Mouse (Mus musculus): ENCODE data around the gene Sema5a.

Gene Sema5a

DNA sequence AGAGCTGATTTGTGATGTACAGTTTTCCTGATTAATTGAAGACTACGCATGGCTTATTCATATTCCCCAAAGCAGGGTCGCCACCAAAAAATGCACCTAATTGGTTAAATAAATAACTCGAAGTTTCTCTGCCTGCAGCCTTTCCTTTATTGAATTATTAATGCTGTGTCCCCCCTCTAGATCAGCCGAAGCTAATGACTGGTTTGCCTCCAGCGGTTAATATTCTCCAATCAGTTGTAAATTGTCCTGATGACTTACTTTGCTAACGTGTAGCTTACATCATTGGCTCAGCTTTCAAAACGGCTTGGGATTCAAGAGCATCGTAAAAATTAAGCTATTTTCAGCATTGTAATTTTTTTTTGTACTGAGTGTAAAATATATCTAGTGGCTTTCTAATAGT is 66.7 kb downstream of the Sema5a start:
- no peak for DNase-seq

DNA sequence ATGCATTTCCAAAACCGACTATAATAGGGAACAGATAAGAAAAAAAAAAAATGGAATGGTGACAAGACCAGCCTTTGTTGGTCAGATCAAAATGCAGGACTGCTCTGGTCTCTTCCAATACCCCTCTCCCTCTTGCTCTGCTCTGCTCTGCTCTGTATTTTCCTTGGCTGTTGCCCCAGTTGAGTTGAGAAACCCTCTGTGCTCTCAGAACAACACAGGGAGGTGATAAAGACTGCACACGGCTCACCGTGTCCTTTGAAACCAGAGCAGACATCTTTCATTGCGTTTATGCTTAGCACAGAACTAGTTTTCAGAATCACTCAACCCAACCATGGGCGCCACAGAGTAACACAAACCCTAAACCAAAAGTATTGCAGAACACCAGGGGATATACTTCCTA is 72.5 kb downstream of the Sema5a start:
- DNase-seq = no peak

DNA sequence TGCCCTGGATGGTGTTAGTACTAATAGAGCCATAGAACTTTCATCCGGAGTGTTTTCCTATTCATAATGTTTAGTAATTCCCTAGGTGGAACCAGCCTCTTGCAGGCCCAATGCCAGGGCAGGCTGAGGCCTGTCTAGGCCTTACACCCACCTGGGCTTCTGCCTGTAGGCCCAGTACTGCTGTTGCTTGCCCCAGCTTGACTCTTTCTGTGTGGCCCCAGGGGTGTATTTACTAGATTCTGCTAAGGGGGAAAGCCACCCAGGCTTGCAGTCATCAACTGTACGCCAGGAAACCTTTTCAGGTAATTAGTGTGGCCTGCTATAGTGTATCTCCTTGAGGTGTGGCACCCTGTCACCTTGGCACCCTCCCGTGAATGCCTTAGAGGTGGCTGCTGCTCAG is 76.1 kb downstream of the Sema5a start:
- DNase-seq = no peak

DNA sequence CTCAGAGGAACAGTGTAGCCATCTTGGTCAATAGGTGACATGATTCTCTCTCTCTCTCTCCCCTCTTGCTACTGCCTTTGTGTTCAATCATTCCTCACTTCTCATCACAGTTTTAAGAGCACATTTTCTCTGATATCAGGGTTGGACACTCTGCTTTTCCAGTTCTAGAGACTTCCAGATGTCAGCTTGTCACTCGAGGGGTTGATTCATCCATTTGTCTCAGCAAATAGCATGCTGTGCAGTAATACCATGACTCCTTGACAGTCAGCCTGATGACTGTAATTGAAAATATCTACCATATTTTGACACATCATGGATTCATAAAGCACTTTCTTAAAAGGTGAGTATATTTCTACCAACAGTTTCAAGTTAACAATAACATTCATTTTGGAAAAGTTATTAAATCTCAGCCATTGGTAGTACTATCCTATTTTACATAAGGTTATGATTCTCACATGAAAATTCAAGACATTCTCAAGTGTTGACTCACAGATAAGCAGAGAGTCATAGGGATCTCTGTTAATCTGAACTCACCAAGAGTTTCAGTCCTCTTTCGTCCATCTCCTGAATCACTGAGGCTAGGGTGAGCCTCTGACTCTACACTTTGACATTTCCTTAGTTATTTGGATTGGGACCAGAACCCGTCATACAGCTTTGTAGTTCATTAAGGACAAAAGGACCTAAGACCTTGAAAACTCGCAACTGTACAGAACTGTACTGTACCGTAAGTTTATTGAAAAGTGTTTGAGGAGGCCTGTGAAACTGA is 78.0 kb downstream of the Sema5a start:
- no peak for DNase-seq

DNA sequence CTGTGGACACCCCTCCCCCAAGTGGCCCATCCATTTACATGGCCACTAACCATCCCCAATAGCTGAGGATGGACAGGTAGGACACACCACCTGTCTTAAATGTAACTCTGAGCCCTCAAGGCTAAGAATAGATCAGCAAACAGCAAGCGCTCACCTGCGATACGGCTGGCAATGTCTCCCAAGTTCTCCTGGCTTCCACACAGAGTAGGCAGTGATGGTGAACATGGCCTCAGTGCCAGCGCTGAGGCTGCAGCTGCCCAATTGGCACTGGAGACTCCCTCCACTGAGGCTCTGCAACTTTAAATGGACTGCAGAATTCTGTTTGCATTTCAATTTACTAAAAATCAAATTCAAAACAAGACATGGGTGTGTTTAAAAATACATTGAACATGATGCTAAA is 78.6 kb downstream of the Sema5a start:
- DNase-seq = no peak

DNA sequence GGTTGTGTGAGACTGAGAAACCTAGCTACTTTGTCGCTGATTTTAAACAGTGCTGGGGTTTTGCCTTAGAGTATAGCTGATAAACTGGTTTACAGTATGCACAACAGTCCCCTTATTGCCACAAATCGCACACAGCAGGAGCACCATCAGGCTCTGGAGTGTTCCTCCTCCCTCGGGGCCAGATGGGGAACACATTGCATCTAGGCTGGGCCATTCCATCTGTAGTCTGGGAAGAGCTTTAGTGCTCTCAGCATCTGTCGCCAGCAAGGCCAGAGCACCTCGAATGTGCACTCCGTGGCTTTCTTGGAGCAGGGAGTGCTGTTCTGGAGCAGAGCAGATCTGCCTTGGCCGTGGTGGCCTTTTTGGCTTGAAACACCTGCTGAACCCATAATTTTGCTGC is 79.5 kb downstream of the Sema5a start:
- DNase-seq = no peak

DNA sequence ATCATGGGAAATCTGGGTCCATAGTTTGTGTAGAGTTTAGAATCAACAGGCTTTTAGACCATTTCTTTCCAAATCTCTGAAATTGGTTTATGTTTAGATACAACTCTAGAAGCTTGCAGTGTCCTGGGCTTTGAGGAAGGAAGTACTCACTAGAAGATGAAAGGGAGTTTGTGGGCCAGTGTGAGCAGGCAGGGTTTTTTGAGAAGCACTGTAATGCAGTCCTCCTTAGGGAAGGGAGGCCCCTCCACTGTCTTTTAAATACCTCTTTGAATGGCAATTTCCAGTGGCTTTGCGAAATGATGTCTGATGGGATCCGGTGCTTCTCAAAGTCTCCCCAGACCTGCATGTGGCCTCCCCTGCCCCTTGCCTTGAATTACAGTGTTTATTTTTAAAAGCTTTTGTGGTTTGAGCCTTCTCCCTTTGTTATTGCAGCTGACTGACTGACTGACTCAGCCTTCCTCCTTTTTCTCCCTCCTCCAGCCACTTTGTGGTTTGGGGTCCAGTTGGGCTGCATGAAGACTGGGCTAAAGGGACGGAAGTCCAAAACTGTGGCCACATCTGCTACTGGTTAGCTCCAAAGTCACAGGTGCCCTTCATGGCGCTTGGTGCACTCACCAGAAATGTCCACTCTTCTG is 83.9 kb downstream of the Sema5a start:
- no peak for DNase-seq

DNA sequence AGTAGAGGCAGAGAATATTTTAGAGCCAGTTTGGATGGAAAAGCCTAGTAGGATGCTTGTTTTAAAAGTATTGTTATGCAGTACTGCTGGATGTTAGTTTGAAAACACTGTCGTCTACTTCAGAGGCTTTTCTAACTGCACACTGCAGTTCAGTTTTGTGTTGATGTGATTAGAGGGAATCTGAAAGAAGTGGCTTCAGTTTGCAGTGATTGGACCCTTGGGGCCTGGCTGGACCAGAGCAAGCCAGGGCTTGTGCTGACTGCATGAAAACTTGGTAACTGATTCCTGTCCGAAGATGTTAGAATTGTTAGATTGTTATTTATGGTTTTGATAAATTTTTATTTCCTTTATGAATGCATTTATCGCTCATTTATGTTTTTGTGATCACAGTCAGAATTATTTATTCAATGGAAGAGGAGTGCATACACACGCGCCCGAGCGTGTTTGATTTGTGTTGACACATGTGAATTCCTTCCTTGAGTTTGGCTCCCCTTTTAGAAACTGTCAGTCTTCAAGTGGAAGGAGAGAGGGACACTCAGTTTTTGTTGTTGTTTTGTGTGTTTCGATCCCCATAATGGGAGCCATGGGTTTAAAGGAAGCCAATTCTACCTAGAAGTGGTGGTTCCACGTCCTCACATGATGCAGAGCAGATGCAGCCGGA is 85.2 kb downstream of the Sema5a start:
- DNase-seq = no peak

DNA sequence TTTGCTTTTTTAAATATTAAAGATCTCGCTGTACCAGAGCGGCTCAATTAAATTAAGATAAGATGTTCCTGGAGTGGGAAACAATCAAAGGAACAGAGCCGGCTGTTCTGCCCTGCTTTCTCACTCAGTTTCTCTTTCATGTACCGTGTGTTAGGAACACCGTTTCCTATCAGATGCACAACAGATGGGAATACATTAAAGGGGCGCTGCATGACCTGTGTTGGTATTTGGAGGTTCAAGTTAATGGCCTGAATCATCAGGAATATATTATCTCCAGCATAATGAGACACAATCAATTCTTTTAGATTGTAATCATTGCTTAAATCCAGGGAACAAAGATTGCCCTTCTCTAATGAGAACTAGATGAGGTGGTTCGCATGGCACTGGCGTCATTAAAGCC is 85.8 kb downstream of the Sema5a start:
- DNase-seq = no peak

DNA sequence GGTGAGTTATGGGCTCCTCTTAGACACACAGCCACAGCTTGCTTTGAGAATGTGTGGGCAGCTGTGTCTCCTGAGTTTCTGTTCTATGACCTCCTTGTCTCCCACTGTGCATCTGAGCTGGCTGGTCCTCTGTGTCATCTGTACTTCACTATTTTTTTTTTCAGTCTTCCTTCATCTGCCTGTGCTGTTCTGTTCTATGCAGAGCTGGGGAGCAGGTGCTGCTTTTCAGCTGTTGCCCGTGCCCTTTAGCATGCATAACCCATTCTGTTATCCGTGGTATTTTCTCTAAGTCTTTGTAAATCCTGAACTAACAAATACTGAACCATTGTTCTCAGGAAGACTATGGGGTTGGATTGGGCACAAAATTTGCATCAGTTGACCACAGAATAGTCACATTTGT is 86.4 kb downstream of the Sema5a start:
- DNase-seq = no peak

DNA sequence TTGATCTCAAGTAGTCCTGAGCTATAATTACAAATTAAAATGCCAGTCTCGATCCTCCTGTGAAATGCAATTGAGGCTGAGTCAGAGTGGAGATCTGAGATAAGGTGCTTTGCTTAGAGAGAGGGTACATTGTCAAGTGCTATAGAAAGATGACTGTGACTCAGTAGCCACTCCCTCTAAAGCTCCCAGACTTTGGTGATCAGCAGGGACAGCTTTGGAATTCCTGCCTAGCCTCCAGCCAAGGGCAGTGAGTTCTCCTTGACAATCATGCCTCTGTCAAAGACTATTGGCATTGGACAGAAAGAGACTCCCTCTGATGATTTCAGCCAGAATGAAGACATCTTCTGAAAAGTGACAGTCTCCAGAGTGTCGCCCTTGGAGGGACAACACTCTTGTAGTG is 88.8 kb downstream of the Sema5a start:
- no peak for DNase-seq

DNA sequence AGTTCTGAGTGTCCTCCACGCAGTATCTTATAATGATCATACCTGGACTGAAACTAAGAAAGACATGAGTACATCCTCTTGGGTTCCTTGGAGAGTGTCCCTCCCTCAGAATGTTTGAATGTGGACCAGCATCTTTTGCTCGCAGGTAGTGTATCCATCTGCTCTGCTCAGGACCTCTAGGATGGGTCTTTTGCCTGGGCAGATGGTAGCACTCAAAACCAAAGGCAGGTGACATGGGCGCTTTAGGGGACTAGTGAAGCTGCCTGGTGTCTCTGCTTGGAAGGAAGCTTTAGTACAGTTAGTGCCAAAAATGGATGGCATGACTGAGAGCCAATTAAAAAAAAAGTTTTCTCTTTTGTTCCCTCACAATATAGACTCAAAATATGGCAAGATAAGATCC is 93.2 kb downstream of the Sema5a start:
- DNase-seq = no peak

DNA sequence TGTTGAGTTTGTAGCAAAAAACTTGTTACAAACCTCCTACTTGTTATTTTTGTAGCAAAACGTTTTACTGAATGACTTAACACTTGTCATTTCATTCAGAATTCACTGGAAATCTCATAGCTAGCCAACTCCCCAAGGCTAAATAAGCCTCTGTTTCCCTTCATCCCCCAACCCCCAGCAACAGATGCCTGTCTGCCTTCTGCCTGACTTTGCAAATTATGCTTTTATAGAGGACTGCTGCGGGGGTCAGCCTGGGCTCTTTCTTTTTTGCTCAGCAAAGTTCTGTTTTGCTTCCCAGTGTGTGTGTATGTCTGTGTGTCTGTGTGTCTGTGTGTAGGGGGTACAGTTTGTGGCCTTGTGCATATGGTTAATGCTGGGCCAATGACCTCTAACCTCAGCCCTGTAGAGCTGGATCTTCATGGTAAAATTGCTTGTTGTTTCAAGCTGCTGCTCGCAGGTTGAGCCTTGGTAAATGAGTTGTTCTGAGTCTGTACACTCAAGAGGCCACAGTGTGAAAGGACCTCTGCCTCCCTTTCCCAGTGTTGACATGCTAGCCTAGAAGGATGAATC is 94.2 kb downstream of the Sema5a start:
- no peak for DNase-seq

DNA sequence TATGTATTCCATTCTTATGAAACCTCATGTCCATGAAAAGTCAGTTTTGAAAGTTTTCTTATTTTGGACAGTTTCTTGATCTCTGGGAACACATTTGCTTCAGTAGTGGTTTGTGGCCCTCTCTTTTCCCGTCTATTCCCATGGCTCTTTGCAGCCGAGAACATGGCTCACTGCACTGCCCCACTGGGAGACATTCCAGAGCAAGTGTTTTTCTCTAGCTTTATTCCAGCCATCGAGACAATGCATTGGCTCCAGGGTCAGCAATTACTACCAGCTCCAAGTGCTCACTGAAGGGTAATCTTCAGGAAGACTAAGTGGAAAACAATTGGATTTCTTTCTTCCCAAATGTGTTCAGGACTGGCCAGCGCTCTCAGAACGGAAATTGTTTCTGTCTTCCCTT is 94.8 kb downstream of the Sema5a start:
- DNase-seq = no peak

DNA sequence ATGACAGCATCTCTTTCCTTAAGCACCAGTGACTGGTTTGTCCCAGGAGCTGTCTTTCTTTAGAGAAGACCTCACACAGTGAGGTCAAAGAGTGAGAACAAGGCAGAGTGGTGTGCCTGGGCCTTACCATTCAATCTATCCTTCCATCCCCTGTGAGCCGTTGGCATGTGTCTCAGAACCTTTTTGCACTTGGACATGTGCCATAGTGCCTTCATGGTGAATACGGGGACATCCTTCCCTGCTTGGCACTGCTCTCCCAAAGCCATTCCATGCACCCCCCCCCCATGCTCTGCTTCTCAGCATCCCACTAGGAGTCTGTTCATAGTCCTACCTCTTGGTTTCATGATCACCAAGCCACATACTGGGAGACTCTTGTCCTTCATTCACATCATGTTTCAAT is 96.8 kb downstream of the Sema5a start:
- no peak for DNase-seq

DNA sequence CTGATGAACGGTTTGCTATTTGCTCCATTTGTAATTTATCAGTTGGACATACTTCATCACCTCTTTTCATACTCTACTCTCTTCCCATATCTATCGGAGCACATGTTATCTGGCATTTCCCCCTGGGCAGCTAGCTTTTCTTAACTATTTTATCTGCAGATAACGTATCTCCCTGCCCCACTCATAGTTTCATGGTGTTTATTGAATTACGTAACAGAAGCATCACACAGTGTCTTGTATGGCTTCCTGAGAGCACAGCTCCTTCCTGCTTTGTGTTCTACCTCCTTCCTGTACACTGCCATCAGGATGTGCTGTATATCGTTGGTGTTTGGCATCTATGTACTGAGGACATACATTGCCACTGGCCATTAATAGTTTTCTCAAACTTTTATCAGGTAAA is 98.9 kb downstream of the Sema5a start:
- DNase-seq = no peak

DNA sequence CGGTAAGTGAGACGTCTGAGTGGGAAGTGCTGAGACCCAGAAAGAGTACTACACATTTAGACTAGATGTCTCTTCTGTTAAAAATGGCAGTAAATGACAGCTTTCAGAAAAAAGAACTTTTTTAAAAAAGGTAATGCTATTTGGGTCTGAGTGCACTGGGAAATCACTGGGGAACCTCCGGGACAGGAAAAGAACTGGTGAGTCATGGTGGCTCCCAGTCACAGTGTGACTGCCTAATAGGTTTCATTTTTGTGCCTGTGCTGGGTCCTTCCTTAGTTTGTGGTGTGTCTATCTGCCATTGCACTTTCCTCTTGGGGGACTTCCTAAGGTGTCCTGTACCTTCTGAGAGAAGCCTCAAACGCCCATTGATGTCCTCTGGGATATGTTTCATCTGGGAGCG is 102.7 kb downstream of the Sema5a start:
- no peak for DNase-seq

DNA sequence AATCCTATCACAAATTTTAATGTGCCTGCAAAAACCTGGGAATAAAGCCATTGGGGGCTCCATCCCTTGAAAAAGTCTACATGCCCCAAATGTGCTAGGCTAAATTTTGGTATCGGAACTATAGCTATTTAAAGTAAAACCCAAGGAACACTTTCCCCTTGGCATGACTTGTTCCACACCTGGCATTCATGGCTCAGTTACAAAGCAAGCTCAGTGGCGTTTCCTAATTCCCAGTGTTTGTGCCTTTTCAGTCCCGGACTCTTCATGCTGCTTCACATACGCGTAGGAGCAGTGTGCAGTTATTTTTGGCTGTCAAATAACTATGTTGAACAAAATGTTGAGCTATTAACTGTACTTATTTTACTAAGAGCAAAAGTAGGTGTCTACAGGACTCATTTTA is 104.7 kb downstream of the Sema5a start:
- DNase-seq = no peak

DNA sequence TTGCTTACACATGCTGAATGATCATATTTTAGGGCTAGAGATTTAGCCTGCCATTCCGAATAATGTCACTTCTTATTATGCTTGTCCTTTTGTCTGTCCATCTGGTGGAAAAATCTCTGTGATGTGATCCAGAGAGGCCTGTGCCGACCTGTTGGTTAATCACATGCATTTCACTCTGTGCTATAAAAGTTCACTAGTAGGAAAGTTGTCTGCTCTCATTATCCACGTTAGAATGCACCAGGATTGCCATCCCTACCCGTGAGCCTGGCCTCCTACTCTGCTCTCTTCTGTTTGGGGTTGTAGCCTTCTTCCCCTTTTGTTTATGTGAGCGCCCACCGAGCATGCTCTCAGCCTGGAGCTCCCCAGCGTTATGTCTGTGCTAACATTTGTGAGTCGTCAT is 108.4 kb downstream of the Sema5a start:
- no peak for DNase-seq

DNA sequence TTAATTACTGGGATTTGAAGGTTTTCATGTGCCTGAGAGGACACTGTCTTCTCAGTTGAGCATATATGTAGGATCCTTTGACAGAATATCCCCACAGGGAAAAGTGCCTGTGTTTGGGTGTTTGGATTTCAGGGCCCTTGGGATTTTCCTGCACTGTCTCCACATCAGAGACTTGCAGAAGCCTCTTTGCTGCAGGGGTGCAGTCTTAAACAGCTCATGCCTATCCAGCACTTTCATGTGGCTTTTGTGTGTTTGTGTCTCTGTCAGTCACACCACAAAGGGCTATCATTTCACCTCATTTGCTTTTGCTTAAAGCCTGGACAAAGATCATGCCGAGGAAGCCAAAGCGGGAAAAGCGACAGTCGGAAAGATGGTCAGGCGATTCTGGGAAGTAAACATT is 108.9 kb downstream of the Sema5a start:
- no peak for DNase-seq

DNA sequence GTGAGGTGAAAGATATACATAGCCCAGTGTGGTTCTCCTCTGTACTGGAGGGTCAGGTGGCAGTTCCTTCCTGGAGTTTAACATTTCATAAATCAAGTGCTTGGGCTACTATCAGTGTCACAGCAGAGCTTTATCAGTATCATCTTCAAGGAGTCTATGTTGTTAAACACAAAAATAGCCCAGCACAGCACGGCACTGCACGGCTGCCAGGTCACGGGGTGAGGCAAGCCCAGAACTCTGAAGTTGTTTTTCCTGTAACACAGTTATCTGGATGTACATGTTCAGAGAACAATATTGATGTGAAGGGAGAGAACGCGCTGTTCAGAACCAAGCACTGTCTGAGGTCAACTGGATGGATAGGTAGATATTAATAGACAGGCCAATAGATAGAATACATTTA is 112.2 kb downstream of the Sema5a start:
- DNase-seq = no peak

DNA sequence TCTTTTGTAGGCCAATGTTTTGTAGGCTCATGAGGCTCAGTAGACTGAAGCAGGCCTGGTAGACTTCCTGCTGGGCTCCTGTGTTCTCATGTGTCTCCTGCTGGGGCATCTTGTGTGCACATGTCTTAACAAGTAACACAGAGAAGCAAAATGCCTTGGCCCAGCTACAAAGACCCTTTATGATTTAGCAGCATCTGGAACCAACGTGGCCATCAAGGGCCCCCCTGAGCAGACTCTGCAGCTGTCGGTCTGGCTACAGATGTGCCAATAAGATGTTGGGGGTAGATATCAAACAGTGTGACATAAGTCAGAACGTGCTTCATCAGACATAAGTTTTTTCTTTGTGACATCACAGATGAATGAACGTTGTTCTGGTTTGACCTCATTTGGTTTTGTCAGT is 123.2 kb downstream of the Sema5a start:
- DNase-seq = no peak

DNA sequence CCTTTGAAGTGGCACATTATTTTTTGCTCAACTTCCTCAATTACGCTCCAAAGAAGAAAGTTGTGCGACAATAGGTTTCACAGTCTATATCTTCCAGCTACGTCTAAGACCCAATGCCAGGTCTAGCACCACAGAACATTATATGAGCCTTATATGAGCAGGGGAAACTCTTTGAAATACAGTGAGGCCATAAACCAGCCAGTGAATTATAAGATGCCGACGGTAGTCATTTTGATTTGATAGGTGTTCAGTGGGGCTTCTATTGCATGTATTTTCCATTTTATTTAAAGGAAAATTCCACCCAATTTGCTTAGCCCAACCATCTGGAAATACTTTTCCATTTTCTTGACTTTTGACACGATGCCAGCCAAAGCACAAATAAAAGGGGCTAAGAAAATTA is 126.3 kb downstream of the Sema5a start:
- DNase-seq = no peak

DNA sequence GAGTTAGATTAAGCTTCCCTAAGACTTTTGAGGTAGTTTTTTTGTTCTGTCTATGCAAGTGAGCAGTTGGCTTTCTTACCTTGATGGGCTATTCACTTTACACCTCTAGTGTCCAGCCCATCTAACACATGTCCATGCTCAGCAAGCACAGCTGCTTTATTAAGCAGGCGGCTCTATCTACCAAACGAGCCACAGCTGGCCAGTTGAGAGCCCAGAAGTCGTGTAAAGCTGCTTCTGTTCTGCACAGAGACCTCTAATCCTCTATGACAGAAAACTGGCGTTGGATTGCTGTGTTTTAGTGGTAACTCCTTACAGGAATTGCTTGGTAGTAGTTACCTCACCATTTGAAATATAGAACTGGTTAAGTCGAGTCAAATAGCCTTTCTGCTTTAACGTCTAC is 126.8 kb downstream of the Sema5a start:
- no peak for DNase-seq

Measured in kidney, postnatal 10 days (tissue).